Mouse (Mus musculus) heart, embryonic 14.5 days (tissue): ENCODE results near the gene Gzmc. TPM values are rescaled to one million over a fixed set of nuclear protein-coding genes. Genes with fewer than 3 reads are reported as not detected.
"Not testable (repeated sequence)": the region's sequence is repeated elsewhere in the genome, so short reads cannot be mapped to it uniquely, and the experiment has no call there.

ENCODE experiments used
- ATAC-seq: fragments of 200-750 bp; cut with Nextera tagmentation; 2 replicates; pipeline ENCODE4 v1.8.0; 2017; ENCODE audit warnings: low read depth, moderate TSS enrichment; ENCODE audit not compliant: insufficient number of reproducible peaks, insufficient read depth, low FRiP score
- H3K27ac ChIP-seq, 2 experiments: fragments of 200-500 bp in 1 of 2; fragments of 300-500 bp in 1 of 2; sonication (generic) in 1 of 2; replicated peaks in 1 of 2; 2 replicates each; pipeline ENCODE4 v1.5.1; 2012 to 2014; ENCODE audit warnings: low read depth in 2 of 2, low read length in 2 of 2, control low read depth in 1 of 2, mild to moderate bottlenecking in 1 of 2, mixed read lengths in 1 of 2; ENCODE audit not compliant: control insufficient read depth in 1 of 2, insufficient read depth in 1 of 2
- H3K27me3 ChIP-seq: fragments of 300-500 bp; sonication (generic); 2 replicates; pipeline ENCODE4 v1.6.1; 2014; ENCODE audit warnings: mild to moderate bottlenecking, low read length, control low read depth; ENCODE audit not compliant: control insufficient read depth, insufficient read depth
- H3K36me3 ChIP-seq: fragments of 300-500 bp; sonication (generic); 2 replicates; pipeline ENCODE4 v1.6.1; 2014; ENCODE audit warnings: mild to moderate bottlenecking, control low read depth, low read length, mixed read lengths; ENCODE audit not compliant: control insufficient read depth, insufficient read depth
- H3K4me1 ChIP-seq, 2 experiments: fragments of 200-500 bp in 1 of 2; fragments of 300-500 bp in 1 of 2; sonication (generic) in 1 of 2; 2 replicates each; pipeline ENCODE4 v1.6.1; 2012 to 2014; ENCODE audit warnings: low read length in 2 of 2, control low read depth in 1 of 2, mixed read lengths in 1 of 2; ENCODE audit not compliant: control insufficient read depth in 2 of 2, insufficient read depth in 2 of 2
- H3K4me2 ChIP-seq: fragments of 300-500 bp; sonication (generic); 2 replicates; pipeline ENCODE4 v1.6.1; 2014; ENCODE audit warnings: mild to moderate bottlenecking, low read length
- H3K4me3 ChIP-seq, 2 experiments: fragments of 200-500 bp in 1 of 2; fragments of 300-500 bp in 1 of 2; sonication (generic) in 1 of 2; 2 replicates each; pipeline ENCODE4 v1.5.1; 2012 to 2014; ENCODE audit warnings: low read length in 2 of 2, mild to moderate bottlenecking in 2 of 2, control low read depth in 1 of 2, low read depth in 1 of 2, moderate library complexity in 1 of 2; ENCODE audit not compliant: control insufficient read depth in 1 of 2, insufficient read depth in 1 of 2
- H3K9ac ChIP-seq: fragments of 300-500 bp; sonication (generic); 2 replicates; pipeline ENCODE4 v1.6.1; 2014; ENCODE audit warnings: mild to moderate bottlenecking, low read length
- H3K9me3 ChIP-seq: fragments of 300-500 bp; sonication (generic); 2 replicates; pipeline ENCODE4 v1.6.1; 2016; ENCODE audit warnings: low read length, control low read depth; ENCODE audit not compliant: control insufficient read depth
- WGBS: fragments of 180-500 bp; shearing (Covaris S2); extraction: QIAGEN DNeasy Blood & Tissue Kit; methylation state at CpG from one replicate; pipeline ENCODE4 v1.1.7; 2014; 5-methylcytosine and 5-hydroxymethylcytosine counted together
- polyA plus RNA-seq: library from polyadenylated mRNA; unstranded; fragments of >200 nt; fragmentation: Nextera tagmentation; extraction: Ambion mirVana; gene quantifications from 2 replicates; pipeline ENCODE4 v1.2.1, GENCODE M21; 2014

Gzmc gene
- polyA plus RNA-seq = not detected in 2 replicates

DNA sequence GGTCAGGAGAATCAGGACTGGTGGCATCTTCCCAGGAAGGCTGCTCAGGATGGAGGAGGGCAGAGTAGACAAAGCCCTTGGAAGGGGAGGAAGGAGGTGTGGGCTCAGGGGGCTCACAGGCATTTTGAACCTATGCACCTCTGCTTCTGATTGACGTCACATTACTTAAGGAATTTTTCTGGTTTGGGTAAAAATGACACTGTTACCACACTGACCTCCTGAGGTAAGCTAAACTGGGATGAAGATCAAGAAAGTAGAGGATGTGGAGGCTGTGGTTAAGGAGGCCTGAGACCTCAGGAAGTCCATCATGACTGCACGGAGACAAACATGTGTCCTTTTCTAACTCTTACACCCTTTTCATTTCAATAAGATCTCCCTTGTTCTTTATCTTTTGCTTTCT is at the start of gene Gzmc:
Gene Gzmc, minus strand, starts transcription at position 101 of the 400 bp plus-strand sequence.
- H3K4me2 ChIP-seq = no peak within 1 kb of the TSS
- H3K9me3 ChIP-seq = no peaks in the 10 kb centered on the region
- H3K27ac ChIP-seq = no peak within 1 kb of the TSS
- H3K4me1 ChIP-seq = no peaks in the 10 kb centered on the region
- H3K4me3 ChIP-seq = no peak within 1 kb of the TSS
- no peaks in the 10 kb centered on the region for H3K36me3 ChIP-seq
- no peaks in the 10 kb centered on the region for H3K27me3 ChIP-seq
- 73% methylated on average over 2 of the region's 2 CpGs for whole genome bisulfite sequencing
- no peak within 1 kb of the TSS for H3K9ac ChIP-seq
- no peak for ATAC-seq

DNA sequence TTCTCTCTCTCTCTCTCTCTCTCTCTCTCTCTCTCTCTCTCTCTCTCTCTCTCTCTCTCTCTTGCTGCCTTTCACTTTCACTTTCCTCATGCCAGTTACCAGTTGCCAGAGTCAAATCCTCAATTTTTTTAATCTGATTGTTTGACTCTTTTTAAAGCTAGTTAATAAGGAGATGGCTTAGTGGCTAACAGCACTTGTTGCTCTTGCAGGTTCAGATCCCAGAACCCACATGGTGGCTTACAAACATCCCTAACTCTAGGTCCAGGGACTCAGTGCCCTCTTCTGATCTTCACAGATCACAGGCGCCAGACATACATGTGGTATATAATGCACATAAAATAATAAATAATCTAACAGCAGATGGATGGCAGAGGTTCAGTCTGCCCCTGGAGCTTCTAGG is 49.4 kb upstream of the Gzmc start:
- no peak overlapping the region for H3K4me2 ChIP-seq
- 81% methylated on average over 1 of the region's 1 CpGs for WGBS
- no peak overlapping the region for H3K4me3 ChIP-seq
- H3K4me1 ChIP-seq = no peaks in the 10 kb centered on the region
- H3K9me3 ChIP-seq = no peaks in the 10 kb centered on the region
- no peak overlapping the region for H3K27ac ChIP-seq
- no peak overlapping the region for H3K9ac ChIP-seq
- no peaks in the 10 kb centered on the region for H3K27me3 ChIP-seq
- no peak for ATAC-seq
- no peaks in the 10 kb centered on the region for H3K36me3 ChIP-seq

DNA sequence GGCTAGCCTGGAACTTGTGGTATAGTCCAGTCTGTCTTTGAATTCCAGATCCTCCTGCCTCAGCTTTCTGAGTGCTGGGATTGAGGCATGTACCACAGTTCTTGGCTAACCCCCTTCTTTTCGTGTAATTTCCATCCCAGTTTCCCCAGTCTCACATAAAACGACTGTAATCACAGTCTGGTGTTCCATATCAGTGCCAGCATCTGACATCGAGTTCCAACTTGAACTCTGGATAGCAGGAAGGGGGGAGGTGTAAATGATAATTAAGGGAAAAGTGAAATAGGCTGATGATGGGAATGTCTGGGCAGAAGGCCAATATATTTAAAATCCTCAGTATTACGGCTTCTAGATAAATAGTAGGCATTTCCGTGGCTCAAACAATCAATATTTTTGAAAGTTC is 46.6 kb upstream of the Gzmc start:
- Histone ChIP-seq H3K27me3 (no peaks in the 10 kb centered on the region), H3K4me1 (no peaks in the 10 kb centered on the region), H3K36me3 (no peaks in the 10 kb centered on the region), H3K4me3 (no peak overlapping the region), H3K4me2 (no peak overlapping the region), H3K27ac (no peak overlapping the region), H3K9me3 (no peaks in the 10 kb centered on the region), H3K9ac (no peak overlapping the region)
- WGBS = 55% methylated on average over 5 of the region's 5 CpGs
- no peak for ATAC-seq

DNA sequence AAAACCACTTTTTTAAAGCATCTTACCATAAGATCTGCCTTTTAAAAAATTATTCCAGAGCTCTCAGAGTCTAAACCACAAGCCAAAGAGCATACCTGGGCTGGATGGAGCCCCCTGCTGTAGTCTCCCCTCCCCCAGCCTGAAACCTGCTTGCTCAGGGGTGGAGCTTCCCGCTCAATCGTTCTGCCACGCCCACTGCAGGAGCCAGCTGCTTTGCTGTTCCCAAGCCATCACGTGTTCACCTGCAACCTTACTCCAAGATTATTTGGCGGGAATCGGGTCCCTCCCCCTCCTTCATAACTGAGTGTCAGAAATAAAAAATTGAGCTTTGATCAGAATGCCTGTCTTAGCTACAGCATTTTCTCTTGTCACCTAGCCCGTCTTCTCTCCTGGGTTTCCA is 44.2 kb upstream of the Gzmc start:
- not testable (repeated sequence) for H3K36me3 ChIP-seq, H3K4me3 ChIP-seq, H3K4me1 ChIP-seq, H3K9ac ChIP-seq, H3K4me2 ChIP-seq, H3K27ac ChIP-seq, H3K27me3 ChIP-seq, ATAC-seq, H3K9me3 ChIP-seq
- WGBS = 36% methylated on average over 7 of the region's 7 CpGs

DNA sequence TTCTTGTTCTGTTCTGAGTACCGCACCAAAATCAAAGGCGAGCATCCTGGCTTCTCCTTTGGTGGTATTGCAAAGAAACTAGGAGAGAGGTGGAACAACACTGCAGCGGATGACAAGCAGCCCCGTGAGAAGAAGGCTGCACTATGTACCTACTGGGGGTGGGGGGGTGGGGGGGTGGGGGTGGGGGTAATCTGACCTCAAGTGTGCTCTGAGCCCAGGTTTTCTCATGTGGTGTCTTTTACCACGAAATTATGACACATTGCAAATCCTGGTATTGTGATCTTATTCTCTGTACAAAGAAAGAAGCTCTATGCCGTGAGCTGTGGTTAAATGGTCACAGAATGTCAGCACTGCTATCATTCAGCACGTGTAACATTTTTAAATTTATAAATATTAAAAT is 41.6 kb upstream of the Gzmc start:
- H3K4me1 ChIP-seq, H3K36me3 ChIP-seq, ATAC-seq, H3K27ac ChIP-seq, H3K27me3 ChIP-seq, H3K4me2 ChIP-seq, H3K4me3 ChIP-seq, H3K9ac ChIP-seq, H3K9me3 ChIP-seq: not testable (repeated sequence)
- WGBS = 67% methylated on average over 7 of the region's 7 CpGs

DNA sequence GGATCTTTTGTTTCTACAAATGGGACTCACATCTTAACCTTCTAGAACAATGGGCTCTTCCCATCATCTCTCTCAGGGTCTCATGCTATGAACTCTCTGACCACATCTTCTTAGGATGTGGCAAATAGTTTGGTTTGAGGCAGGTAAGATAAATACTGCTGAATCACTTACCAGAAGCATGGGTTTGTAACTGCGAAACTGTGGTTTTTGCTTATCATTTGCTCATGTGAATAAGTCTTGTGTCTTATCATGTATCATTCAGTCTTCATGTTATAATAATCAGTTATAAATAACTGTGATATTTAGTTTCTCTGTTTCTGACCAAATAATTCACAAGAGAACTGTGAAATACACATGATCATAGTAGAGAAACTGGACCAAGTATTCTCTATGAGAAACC is 31.7 kb upstream of the Gzmc start:
- Histone ChIP-seq H3K9me3 (no peaks in the 10 kb centered on the region), H3K9ac (no peak overlapping the region), H3K36me3 (no peaks in the 10 kb centered on the region), H3K4me3 (no peak overlapping the region), H3K4me2 (no peak overlapping the region), H3K4me1 (no peaks in the 10 kb centered on the region), H3K27ac (no peak overlapping the region), H3K27me3 (no peaks in the 10 kb centered on the region)
- 82% methylated on average over 1 of the region's 1 CpGs for WGBS
- ATAC-seq = no peak

DNA sequence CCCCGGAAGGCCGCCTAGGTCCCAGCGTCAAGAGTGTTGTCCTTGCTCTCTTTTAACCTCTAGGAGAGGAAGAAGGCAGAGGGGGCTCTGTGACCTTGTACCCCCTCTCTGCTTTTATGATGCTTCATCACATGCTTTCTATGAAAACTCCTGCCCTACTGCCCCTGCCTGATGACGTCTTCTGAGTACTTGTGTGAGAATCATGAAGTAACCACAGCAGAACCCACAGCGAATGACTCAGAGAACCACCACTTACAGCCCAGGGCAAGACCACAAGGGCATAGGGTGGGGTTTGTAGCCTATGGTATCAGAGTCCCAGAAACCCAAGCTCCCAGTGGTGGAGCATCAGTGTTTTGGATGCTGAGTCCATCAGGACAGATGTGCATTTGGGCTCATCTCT is 27.7 kb upstream of the Gzmc start, which contains the start of gene Gzmb:
Gene Gzmb, minus strand, starts transcription at position 108 of the 400 bp plus-strand sequence.
- H3K9me3 ChIP-seq = no peaks in the 10 kb centered on the region
- no peaks in the 10 kb centered on the region for H3K36me3 ChIP-seq
- no peak within 1 kb of the TSS for H3K4me3 ChIP-seq
- WGBS = 88% methylated on average over 5 of the region's 5 CpGs
- H3K27me3 ChIP-seq = no peaks in the 10 kb centered on the region
- no peak within 1 kb of the TSS for H3K4me2 ChIP-seq
- H3K4me1 ChIP-seq = no peaks in the 10 kb centered on the region
- H3K27ac ChIP-seq = no peak within 1 kb of the TSS
- no peak for ATAC-seq
- no peak within 1 kb of the TSS for H3K9ac ChIP-seq

DNA sequence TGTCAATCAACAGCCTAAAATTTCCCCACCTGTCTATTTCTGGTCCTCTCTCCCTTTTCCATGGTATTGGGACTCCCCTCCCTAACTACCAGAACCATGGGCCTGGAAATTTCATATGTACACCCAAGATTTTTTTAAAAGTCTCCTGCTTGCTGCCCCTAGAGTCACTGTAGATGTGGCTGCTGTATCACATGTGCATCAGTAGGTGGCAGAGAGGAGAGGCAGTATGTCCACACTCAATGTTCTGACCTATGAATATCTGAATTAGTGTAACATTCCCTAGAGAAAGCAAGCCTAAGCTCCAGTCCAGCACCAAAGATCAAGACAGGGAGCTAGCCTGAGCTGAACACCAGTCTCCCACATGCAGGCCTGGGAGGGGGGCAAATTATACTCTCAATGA is 6.0 kb upstream of the Gzmc start:
- Histone ChIP-seq H3K36me3 (no peaks in the 10 kb centered on the region), H3K9ac (no peak overlapping the region), H3K4me2 (no peak overlapping the region), H3K9me3 (no peaks in the 10 kb centered on the region), H3K27me3 (no peaks in the 10 kb centered on the region), H3K4me3 (no peak overlapping the region), H3K4me1 (no peaks in the 10 kb centered on the region), H3K27ac (no peak overlapping the region)
- ATAC-seq = no peak
